Mouse (Mus musculus): ENCODE results near the gene Scgb1b18. TPM values are rescaled to one million over a fixed set of nuclear protein-coding genes. Genes with fewer than 3 reads are reported as not detected.
"Not testable (repeated sequence)": the region's sequence is repeated elsewhere in the genome, so short reads cannot be mapped to it uniquely, and the experiment has no call there.

Scgb1b18 gene
- not detected in 2 replicates for polyA plus RNA-seq (2015; fragmentation: Nextera tagmentation; extraction: Ambion mirVana)

DNA sequence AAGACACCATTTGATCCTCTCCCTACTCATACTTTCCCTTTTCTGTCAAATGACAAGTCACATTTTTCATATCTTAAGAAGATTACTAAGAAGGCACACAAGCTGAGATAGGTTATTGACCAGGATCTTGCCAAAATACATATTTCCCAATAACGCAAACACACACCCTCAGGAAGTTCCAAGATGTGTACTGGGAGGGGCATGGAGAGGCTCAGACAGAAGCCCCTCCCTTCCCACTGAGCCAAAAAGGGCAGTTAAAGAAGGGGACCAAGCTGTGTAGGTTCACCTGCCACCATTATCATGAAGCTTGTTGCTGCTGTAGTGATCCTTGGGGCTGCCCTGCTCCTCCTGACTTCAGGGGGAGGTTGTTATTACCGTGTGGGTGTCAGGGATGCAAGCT lies at the start of gene Scgb1b18:
Scgb1b18 (plus strand) TSS at position 301 of the 400 bp plus-strand sequence.
- not testable (repeated sequence) for H3K4me2 ChIP-seq; H3K9me3 ChIP-seq (replicated peaks); H3K36me3 ChIP-seq (replicated peaks); H3K27me3 ChIP-seq; H3K27ac ChIP-seq (replicated peaks); H3K4me3 ChIP-seq (replicated peaks); ATAC-seq (ENCODE audit: insufficient read depth); H3K4me1 ChIP-seq (replicated peaks); H3K9ac ChIP-seq
- WGBS (ENCODE audit: insufficient replicate concordance): no CpG with 5 or more reads among the region's 2 CpGs

DNA sequence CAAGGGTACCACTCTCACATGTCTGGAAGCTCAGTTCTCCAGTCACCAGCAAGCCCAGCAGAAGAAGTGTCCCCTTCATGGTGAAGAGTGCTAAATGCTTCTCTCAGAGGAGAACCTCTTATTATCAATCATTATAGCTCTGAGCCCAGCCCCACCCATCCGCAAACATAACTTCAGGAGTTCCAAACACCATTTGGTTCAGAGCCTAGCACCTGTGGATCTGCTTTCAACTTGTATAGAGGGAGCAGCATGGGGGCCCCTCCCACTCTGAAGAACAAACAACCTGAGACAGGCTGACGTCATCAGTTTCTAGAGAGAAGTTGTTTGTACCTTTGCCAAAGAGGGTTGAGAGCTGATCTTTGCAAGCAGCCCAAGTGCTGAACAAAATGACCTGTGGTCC lies 11.6 kb upstream of the Scgb1b18 start, which contains the start of gene Scgb2b18:
Scgb2b18 (minus strand) TSS at position 101 of the 400 bp plus-strand sequence.
- H3K4me1 ChIP-seq (replicated peaks); H3K27ac ChIP-seq (replicated peaks); H3K9ac ChIP-seq; H3K36me3 ChIP-seq (replicated peaks); H3K27me3 ChIP-seq; ATAC-seq (ENCODE audit: insufficient read depth); H3K9me3 ChIP-seq (replicated peaks); H3K4me2 ChIP-seq; H3K4me3 ChIP-seq (replicated peaks): not testable (repeated sequence)
- WGBS (ENCODE audit: insufficient replicate concordance): 56% methylated on average over 2 of the region's 2 CpGs

Other genes with a start within 250 kb of the Scgb1b18 start
- gene Scgb2b17, start 129.0 kb upstream of the Scgb1b18 start, polyA plus RNA-seq (2015; fragmentation: Nextera tagmentation; extraction: Ambion mirVana): not detected in 2 replicates
- not detected in 2 replicates for gene Scgb1b17, start 122.1 kb upstream of the Scgb1b18 start, polyA plus RNA-seq (2015; fragmentation: Nextera tagmentation; extraction: Ambion mirVana)
- gene Scgb2b18, start 11.7 kb upstream of the Scgb1b18 start, polyA plus RNA-seq (2015; fragmentation: Nextera tagmentation; extraction: Ambion mirVana): not detected in 2 replicates
- not detected in 2 replicates for gene Scgb2b19, start 94.8 kb downstream of the Scgb1b18 start, polyA plus RNA-seq (2015; fragmentation: Nextera tagmentation; extraction: Ambion mirVana)
- not detected in 2 replicates for gene Scgb1b19, start 101.7 kb downstream of the Scgb1b18 start, polyA plus RNA-seq (2015; fragmentation: Nextera tagmentation; extraction: Ambion mirVana)
- not detected in 2 replicates for gene Scgb2b20, start 180.8 kb downstream of the Scgb1b18 start, polyA plus RNA-seq (2015; fragmentation: Nextera tagmentation; extraction: Ambion mirVana)
- gene Scgb1b20, start 187.7 kb downstream of the Scgb1b18 start, polyA plus RNA-seq (2015; fragmentation: Nextera tagmentation; extraction: Ambion mirVana): not detected in 2 replicates